Mouse (Mus musculus): ENCODE measurements around the gene Cpb2.

Cpb2 gene

GRCm38 (mm10) chr14:75242087-75242486 is at the start of gene Cpb2:
Gene Cpb2, plus strand, starts transcription at chr14:75242287.
- no peak for DNase-seq (ENCODE audit: low spot score in 2 of 2)

- DNase-seq (ENCODE audit: low spot score in 2 of 2) = no peak
These were observed 49.7 kb upstream of the Cpb2 start for GRCm38 (mm10) chr14:75192427-75192826.

GRCm38 (mm10) chr14:75192858-75193257 is 49.2 kb upstream of the Cpb2 start:
- DNase-seq (ENCODE audit: low spot score in 2 of 2) = no peak

GRCm38 (mm10) chr14:75195530-75195929 is 46.6 kb upstream of the Cpb2 start:
- DNase-seq (ENCODE audit: low spot score in 2 of 2) = no peak

- DNase-seq (ENCODE audit: low spot score in 2 of 2) = no peak
These were observed 45.1 kb upstream of the Cpb2 start for GRCm38 (mm10) chr14:75197027-75197426.

GRCm38 (mm10) chr14:75197660-75198059 is 44.4 kb upstream of the Cpb2 start:
- no peak for DNase-seq (ENCODE audit: low spot score in 2 of 2)

- DNase-seq (ENCODE audit: low spot score in 2 of 2) = no peak
These were observed 36.6 kb upstream of the Cpb2 start for GRCm38 (mm10) chr14:75205363-75206051.

GRCm38 (mm10) chr14:75206307-75206706 is 35.8 kb upstream of the Cpb2 start:
- no peak for DNase-seq (ENCODE audit: low spot score in 2 of 2)

- DNase-seq (ENCODE audit: low spot score in 2 of 2) = no peak
These were observed 33.4 kb upstream of the Cpb2 start for GRCm38 (mm10) chr14:75208572-75209151.

GRCm38 (mm10) chr14:75213752-75214151 is 28.3 kb upstream of the Cpb2 start:
- no peak for DNase-seq (ENCODE audit: low spot score in 2 of 2)

- no peak for DNase-seq (ENCODE audit: low spot score in 2 of 2)
These were observed 23.2 kb upstream of the Cpb2 start for GRCm38 (mm10) chr14:75218843-75219242.

GRCm38 (mm10) chr14:75219250-75219913 is 22.7 kb upstream of the Cpb2 start:
- DNase-seq (ENCODE audit: low spot score in 2 of 2) = no peak

GRCm38 (mm10) chr14:75222386-75222785 is 19.7 kb upstream of the Cpb2 start:
- DNase-seq (ENCODE audit: low spot score in 2 of 2) = no peak

GRCm38 (mm10) chr14:75227453-75228084 is 14.5 kb upstream of the Cpb2 start:
- DNase-seq (ENCODE audit: low spot score in 2 of 2) = no peak

GRCm38 (mm10) chr14:75229834-75230233 is 12.3 kb upstream of the Cpb2 start:
- DNase-seq (ENCODE audit: low spot score in 2 of 2) = no peak

GRCm38 (mm10) chr14:75233070-75233469 is 9.0 kb upstream of the Cpb2 start:
- no peak for DNase-seq (ENCODE audit: low spot score in 2 of 2)

GRCm38 (mm10) chr14:75235552-75235951 is 6.5 kb upstream of the Cpb2 start:
- no peak for DNase-seq (ENCODE audit: low spot score in 2 of 2)

GRCm38 (mm10) chr14:75235955-75236635 is 6.0 kb upstream of the Cpb2 start:
- no peak for DNase-seq (ENCODE audit: low spot score in 2 of 2)

GRCm38 (mm10) chr14:75236636-75237003 is 5.5 kb upstream of the Cpb2 start:
- DNase-seq (ENCODE audit: low spot score in 2 of 2) = no peak

GRCm38 (mm10) chr14:75237096-75237495 is 5.0 kb upstream of the Cpb2 start:
- no peak for DNase-seq (ENCODE audit: low spot score in 2 of 2)

GRCm38 (mm10) chr14:75238054-75238692 is 3.9 kb upstream of the Cpb2 start:
- no peak for DNase-seq (ENCODE audit: low spot score in 2 of 2)

Measured in urinary bladder, postnatal 4 days (tissue).